Mouse (Mus musculus): ENCODE measurements around the gene Olfr715b. TPM values are rescaled to one million over a fixed set of nuclear protein-coding genes. Genes with fewer than 3 reads are reported as not detected.
"Not testable (repeated sequence)": the region's sequence is repeated elsewhere in the genome, so short reads cannot be mapped to it uniquely, and the experiment has no call there.

The Olfr715b gene
- not detected in 2 replicates for total RNA-seq (2014; fragmentation: Nextera tagmentation)
- total RNA-seq (2017) = not detected in 2 replicates

DNA sequence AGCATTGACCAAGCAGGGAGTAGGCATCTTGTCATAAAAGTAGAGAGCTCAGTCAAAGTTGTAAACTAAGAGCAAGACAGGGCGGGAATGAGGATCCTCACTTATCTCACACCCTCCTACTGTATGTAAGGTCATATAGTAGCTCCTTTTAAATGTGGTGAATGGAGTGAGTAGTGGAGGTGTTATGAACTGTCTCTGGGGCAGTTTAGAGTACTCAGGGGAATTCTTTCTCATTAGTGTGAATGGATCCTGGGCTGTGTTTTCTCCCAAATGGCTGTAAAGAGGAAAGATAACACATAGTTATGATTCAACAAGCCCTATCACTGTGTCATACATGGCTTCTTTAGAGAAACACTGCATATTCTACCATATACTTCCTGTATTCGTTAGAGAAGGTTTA, at the start of gene Olfr715b:
Gene Olfr715b (minus strand): TSS at position 101 of the 400 bp plus-strand sequence.
- ATAC-seq (replicated peaks; ENCODE audit: low FRiP score, low TSS enrichment, poor library complexity, severe bottlenecking) = not testable (repeated sequence)

DNA sequence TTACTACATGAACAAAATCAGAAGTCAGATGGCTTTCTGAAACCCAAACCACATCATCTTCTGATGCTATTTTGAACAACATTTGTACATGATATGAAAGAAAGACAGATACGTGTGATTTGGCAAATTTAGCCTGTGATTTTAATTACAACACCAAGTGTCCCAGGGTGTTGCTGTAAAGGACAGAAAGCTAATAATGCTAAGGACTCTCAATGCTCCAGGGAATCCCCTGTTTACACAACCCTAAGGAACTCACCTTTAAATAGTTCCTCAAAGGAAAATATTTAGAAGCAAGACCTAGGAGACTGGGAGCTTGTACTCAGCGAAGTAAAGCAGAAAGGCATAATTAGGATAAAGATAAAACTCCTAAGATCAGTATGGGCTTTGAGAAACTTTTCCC, 27.9 kb upstream of the Olfr715b start, which contains the start of gene Olfr716:
Gene Olfr716 (plus strand): TSS at position 301 of the 400 bp plus-strand sequence.
- not testable (repeated sequence) for ATAC-seq (replicated peaks; ENCODE audit: low FRiP score, low TSS enrichment, poor library complexity, severe bottlenecking)

DNA sequence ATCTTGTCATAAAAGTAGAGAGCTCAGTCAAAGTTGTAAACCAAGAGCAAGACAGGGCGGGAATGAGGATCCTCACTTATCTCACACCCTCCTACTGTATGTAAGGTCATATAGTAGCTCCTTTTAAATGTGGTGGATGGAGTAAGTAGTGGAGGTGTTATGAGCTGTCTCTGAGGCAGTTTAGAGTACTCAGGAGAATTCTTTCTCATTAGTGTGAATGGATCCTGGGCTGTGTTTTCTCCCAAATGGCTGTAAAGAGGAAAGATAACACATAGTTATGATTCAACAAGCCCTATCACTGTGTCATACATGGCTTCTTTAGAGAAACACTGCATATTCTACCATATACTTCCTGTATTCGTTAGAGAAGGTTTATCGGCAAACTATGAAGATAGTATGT, 20.8 kb upstream of the Olfr715b start, which contains the start of gene Olfr715:
Gene Olfr715 (minus strand): TSS at position 101 of the 400 bp plus-strand sequence.
- not testable (repeated sequence) for ATAC-seq (replicated peaks; ENCODE audit: low FRiP score, low TSS enrichment, poor library complexity, severe bottlenecking)

DNA sequence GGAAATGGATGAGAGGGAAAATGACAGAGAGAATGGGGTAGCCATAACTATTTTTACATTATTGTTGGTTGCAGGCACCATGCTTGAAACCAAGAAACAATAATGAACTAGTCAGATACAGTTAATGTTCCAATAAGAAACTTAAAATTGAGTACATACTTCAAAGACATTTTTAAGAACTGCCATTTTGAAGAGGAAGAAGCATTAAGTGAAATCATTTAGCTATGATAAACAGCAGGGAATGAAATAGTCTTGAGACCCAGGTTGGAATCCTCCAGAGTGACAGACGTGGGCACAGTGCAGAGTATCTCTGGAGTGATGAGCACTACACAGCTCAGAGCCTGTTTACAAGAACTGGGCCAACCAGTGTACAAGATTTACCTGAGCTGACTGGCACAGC, 17.2 kb downstream of the Olfr715b start, which contains the start of gene Olfr17:
Gene Olfr17 (plus strand): TSS at position 301 of the 400 bp plus-strand sequence.
- no peak for ATAC-seq (replicated peaks; ENCODE audit: low FRiP score, low TSS enrichment, poor library complexity, severe bottlenecking)

- no peak for ATAC-seq (replicated peaks; ENCODE audit: low FRiP score, low TSS enrichment, poor library complexity, severe bottlenecking)
Observed at GRCm38 (mm10) chr7:107070681-107071080, 39.5 kb downstream of the Olfr715b start, which contains the start of gene Olfr714. Gene Olfr714, plus strand, starts transcription at chr7:107070981.

Other genes starting within 250 kb of the Olfr715b start
- gene Olfr704, start 247.2 kb downstream of the Olfr715b start, total RNA-seq (2014; fragmentation: Nextera tagmentation) = not detected in 2 replicates
- not detected in 2 replicates for gene Olfr704, start 247.2 kb downstream of the Olfr715b start, total RNA-seq (2017)
- gene Olfr705, start 233.5 kb downstream of the Olfr715b start, total RNA-seq (2014; fragmentation: Nextera tagmentation) = not detected in 2 replicates
- not detected in 2 replicates for gene Olfr705, start 233.5 kb downstream of the Olfr715b start, total RNA-seq (2017)
- not detected in 2 replicates for gene Olfr706, start 222.2 kb downstream of the Olfr715b start, total RNA-seq (2014; fragmentation: Nextera tagmentation)
- gene Olfr706, start 222.2 kb downstream of the Olfr715b start, total RNA-seq (2017) = not detected in 2 replicates
- gene Olfr707, start 209.1 kb downstream of the Olfr715b start, total RNA-seq (2014; fragmentation: Nextera tagmentation) = not detected in 2 replicates
- gene Olfr707, start 209.1 kb downstream of the Olfr715b start, total RNA-seq (2017) = not detected in 2 replicates
- gene Olfr1532-ps1, start 202.4 kb downstream of the Olfr715b start, total RNA-seq (2014; fragmentation: Nextera tagmentation) = not detected in 2 replicates
- not detected in 2 replicates for gene Olfr1532-ps1, start 202.4 kb downstream of the Olfr715b start, total RNA-seq (2017)
- gene Olfr709-ps1, start 178.2 kb downstream of the Olfr715b start, total RNA-seq (2014; fragmentation: Nextera tagmentation) = not detected in 2 replicates
- not detected in 2 replicates for gene Olfr709-ps1, start 178.2 kb downstream of the Olfr715b start, total RNA-seq (2017)
- not detected in 2 replicates for gene Olfr710, start 162.1 kb downstream of the Olfr715b start, total RNA-seq (2014; fragmentation: Nextera tagmentation)
- gene Olfr710, start 162.1 kb downstream of the Olfr715b start, total RNA-seq (2017) = not detected in 2 replicates
- gene Olfr6, start 146.4 kb downstream of the Olfr715b start, total RNA-seq (2014; fragmentation: Nextera tagmentation) = not detected in 2 replicates
- gene Olfr6, start 146.4 kb downstream of the Olfr715b start, total RNA-seq (2017) = not detected in 2 replicates
- gene Olfr711, start 134.9 kb downstream of the Olfr715b start, total RNA-seq (2014; fragmentation: Nextera tagmentation) = not detected in 2 replicates
- gene Olfr711, start 134.9 kb downstream of the Olfr715b start, total RNA-seq (2017) = not detected in 2 replicates
- 0.07 TPM in 1 of 2 replicates, not detected in the other for gene Olfr2, start 104.3 kb downstream of the Olfr715b start, total RNA-seq (2014; fragmentation: Nextera tagmentation)
- not detected in 2 replicates for gene Olfr2, start 104.3 kb downstream of the Olfr715b start, total RNA-seq (2017)
- not detected in 2 replicates for gene Olfr713, start 79.2 kb downstream of the Olfr715b start, total RNA-seq (2014; fragmentation: Nextera tagmentation)
- not detected in 2 replicates for gene Olfr713, start 79.2 kb downstream of the Olfr715b start, total RNA-seq (2017)
- gene Olfr714, start 39.4 kb downstream of the Olfr715b start, total RNA-seq (2014; fragmentation: Nextera tagmentation) = not detected in 2 replicates
- not detected in 2 replicates for gene Olfr714, start 39.4 kb downstream of the Olfr715b start, total RNA-seq (2017)
- gene Olfr17, start 17.1 kb downstream of the Olfr715b start, total RNA-seq (2014; fragmentation: Nextera tagmentation) = not detected in 2 replicates
- gene Olfr17, start 17.1 kb downstream of the Olfr715b start, total RNA-seq (2017) = not detected in 2 replicates
- not detected in 2 replicates for gene Olfr715, start 20.7 kb upstream of the Olfr715b start, total RNA-seq (2014; fragmentation: Nextera tagmentation)
- not detected in 2 replicates for gene Olfr715, start 20.7 kb upstream of the Olfr715b start, total RNA-seq (2017)
- gene Olfr716, start 28.0 kb upstream of the Olfr715b start, total RNA-seq (2014; fragmentation: Nextera tagmentation) = not detected in 2 replicates
- not detected in 2 replicates for gene Olfr716, start 28.0 kb upstream of the Olfr715b start, total RNA-seq (2017)
- not detected in 2 replicates for gene Nlrp14, start 56.6 kb upstream of the Olfr715b start, total RNA-seq (2014; fragmentation: Nextera tagmentation)
- not detected in 2 replicates for gene Nlrp14, start 56.6 kb upstream of the Olfr715b start, total RNA-seq (2017)
- not detected in 2 replicates for gene Rbmxl2, start 99.1 kb upstream of the Olfr715b start, total RNA-seq (2014; fragmentation: Nextera tagmentation)
- not detected in 2 replicates for gene Rbmxl2, start 99.1 kb upstream of the Olfr715b start, total RNA-seq (2017)

All from megakaryocyte-erythroid progenitor cell, adult 5-6 weeks (primary cell).